Mouse (Mus musculus) C2C12 (cell line): ENCODE measurements around the gene Fgf14.

ENCODE experiments used
- CEBPB ChIP-seq: IDR thresholded peaks from one replicate; pipeline ENCODE4 v1.6.1; 2011; ENCODE audit warnings: low read depth, mild to moderate bottlenecking, control low read depth, moderate library complexity
- CTCF ChIP-seq: IDR thresholded peaks from one replicate; pipeline ENCODE4 v1.5.1; 2011; ENCODE audit not compliant: control insufficient read depth, insufficient read depth, insufficient read length
- MAX ChIP-seq: IDR thresholded peaks from one replicate; pipeline ENCODE4 v1.6.1; 2011; ENCODE audit warnings: mild to moderate bottlenecking, control low read depth

DNA sequence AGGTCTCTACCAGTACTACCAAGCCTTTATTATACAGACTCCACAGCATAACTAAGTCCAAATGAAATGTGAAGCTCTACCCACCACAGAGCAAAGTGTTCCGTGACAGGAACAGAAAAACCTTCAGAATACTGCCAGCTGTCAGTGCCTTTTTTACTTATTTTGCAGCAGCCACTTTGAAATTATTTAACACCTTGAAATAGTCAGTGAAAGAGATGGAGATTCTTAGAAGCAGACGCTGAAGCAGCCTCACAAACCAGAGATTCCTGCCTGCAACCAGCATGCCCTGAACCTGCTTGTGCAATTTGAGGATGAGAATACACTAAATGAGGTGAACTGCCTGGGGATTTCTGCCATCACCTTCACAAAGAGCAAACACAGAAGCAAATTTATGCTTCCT is 206.0 kb downstream of the Fgf14 start:
- TF ChIP-seq CTCF (no peak), CEBPB (no peak), MAX (no peak)
